Mouse (Mus musculus): Measurements from ENCODE around the gene Svip. TPM values are rescaled to one million over a fixed set of nuclear protein-coding genes. Genes with fewer than 3 reads are reported as not detected.

Svip gene
- 1.5 TPM for polyA plus RNA-seq (2017; shearing (Covaris generic))

DNA sequence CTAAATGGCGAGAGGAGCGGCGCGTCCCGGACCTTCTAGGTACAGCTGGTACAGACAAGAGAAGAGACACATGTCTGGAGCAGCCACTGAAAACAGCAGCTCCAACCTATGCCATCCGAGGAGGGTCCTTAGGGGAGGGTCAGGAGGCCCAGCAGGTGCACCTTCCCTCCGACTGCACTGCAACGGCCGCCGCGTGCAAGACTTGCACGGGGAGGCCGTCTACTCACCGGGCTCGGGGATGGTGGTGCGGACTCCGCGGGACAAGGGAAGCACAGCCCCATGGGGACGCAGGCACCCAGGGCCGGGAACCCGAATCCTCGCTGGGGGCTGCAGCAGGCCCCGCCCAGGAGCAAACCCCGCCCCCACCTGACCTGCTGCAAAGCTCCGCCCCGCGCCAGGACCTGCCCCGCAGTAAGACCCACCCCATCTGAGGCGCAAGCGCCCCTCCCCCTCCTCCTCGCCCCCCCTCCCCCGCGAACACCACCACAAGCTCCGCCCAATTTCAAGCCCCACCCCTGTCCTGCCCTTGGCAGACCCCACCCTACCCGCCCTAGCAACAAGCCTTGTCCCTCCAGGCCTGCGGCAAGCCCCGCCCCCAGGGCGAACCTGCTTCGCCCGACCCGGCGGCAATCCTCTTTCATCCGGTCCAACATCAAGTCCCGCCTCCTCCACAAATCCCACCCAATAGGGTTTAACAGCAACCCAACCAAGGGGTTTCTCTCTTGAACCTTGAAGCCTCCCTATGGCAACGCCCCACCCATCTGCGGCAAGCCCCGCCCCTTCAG is at the start of gene Svip:
Gene Svip (minus strand): TSS at position 508 of the 785 bp plus-strand sequence.

GRCm38 (mm10) chr7:52015628-52016027 is 9.8 kb upstream of the Svip start, which contains the start of gene 1700015G11Rik:
TSS of gene 1700015G11Rik (minus strand) at chr7:52015728.

Other genes with a start within 250 kb of the Svip start
- 7.0 TPM for gene Gas2, start 144.0 kb downstream of the Svip start, polyA plus RNA-seq (2017; shearing (Covaris generic))
- 18.8 TPM for gene Fancf, start 143.8 kb downstream of the Svip start, polyA plus RNA-seq (2017; shearing (Covaris generic))
- gene 1700015G11Rik, start 9.7 kb upstream of the Svip start, polyA plus RNA-seq (2017; shearing (Covaris generic)): not detected